18 mouse cellular contexts compared by ENCODE assay signal in genomic region chr13:8369868-8370387, GRCm38 (mm10).
DNase-seq lines count a peak whose midpoint lies in the region; ATAC-seq lines count a peak whose summit lies in the region.
"Had no signal": no experiment of that assay in that cellular context is flagged by ENCODE, and none has a peak within 500 bp of the region (broad histone marks: within the 10 kb centered on the region; RNA-seq: fewer than 3 reads in every experiment).

No protein-coding gene starts in this region.

- 0 out of 2 replicates have a peak, but pooled peaks cover 6% of the 10 kb centered on the region for H3K4me1 ChIP-seq in neural tube, embryonic 13.5 days (replicated peaks)
- peaks cover 4% of the 10 kb centered on the region; the same call in 1 of the 2 replicates for H3K4me1 ChIP-seq in neural tube, embryonic 14.5 days (ENCODE audit: control insufficient read depth, insufficient read depth, low read length)
- H3K4me1 ChIP-seq: embryonic facial prominence, embryonic 10.5 days; forebrain, embryonic 13.5 days; forebrain, embryonic 15.5 days had no signal

- no peaks in the 10 kb centered on the region for H3K27me3 ChIP-seq in neural tube, embryonic 13.5 days
- no peaks in the 10 kb centered on the region for H3K27me3 ChIP-seq in neural tube, embryonic 14.5 days (ENCODE audit: control insufficient read depth, insufficient read depth, low read length)
- H3K27me3 ChIP-seq: embryonic facial prominence, embryonic 12.5 days; forebrain, embryonic 13.5 days; forebrain, embryonic 15.5 days had no signal

- no peak overlapping the region for H3K27ac ChIP-seq in neural tube, embryonic 13.5 days (replicated peaks)
- H3K27ac ChIP-seq in neural tube, embryonic 14.5 days (ENCODE audit: low read depth, low read length): no peak overlapping the region
- H3K27ac ChIP-seq: embryonic facial prominence, embryonic 10.5 days; embryonic facial prominence, embryonic 12.5 days; forebrain, embryonic 13.5 days; forebrain, embryonic 15.5 days had no signal

- peak; percentile 19; the same call in 1 of the 2 replicates for ATAC-seq in neural tube, embryonic 13.5 days (ENCODE audit: low read depth)
- peak; percentile 31; the same call in 1 of the 2 replicates for ATAC-seq in neural tube, embryonic 14.5 days (ENCODE audit: low read depth)
- ATAC-seq: forebrain, embryonic 13.5 days; forebrain, embryonic 15.5 days; forebrain, postnatal 0 days had no signal

- H3K4me2 ChIP-seq in neural tube, embryonic 13.5 days: no peak overlapping the region
- no peak overlapping the region for H3K4me2 ChIP-seq in neural tube, embryonic 14.5 days (ENCODE audit: low read depth, low read length)
- H3K4me2 ChIP-seq: embryonic facial prominence, embryonic 12.5 days; forebrain, embryonic 13.5 days; forebrain, embryonic 15.5 days had no signal

- no peaks in the 10 kb centered on the region for H3K9me3 ChIP-seq in neural tube, embryonic 13.5 days
- no peaks in the 10 kb centered on the region for H3K9me3 ChIP-seq in neural tube, embryonic 14.5 days (ENCODE audit: control insufficient read depth, low read length)
- H3K9me3 ChIP-seq: embryonic facial prominence, embryonic 10.5 days; embryonic facial prominence, embryonic 12.5 days; forebrain, embryonic 13.5 days; forebrain, embryonic 15.5 days had no signal

- no peak overlapping the region for H3K9ac ChIP-seq in neural tube, embryonic 13.5 days
- no peak overlapping the region for H3K9ac ChIP-seq in neural tube, embryonic 14.5 days (replicated peaks; ENCODE audit: low read depth, low read length)
- H3K9ac ChIP-seq: embryonic facial prominence, embryonic 12.5 days; forebrain, embryonic 13.5 days; forebrain, embryonic 15.5 days; forebrain, postnatal 0 days had no signal

- H3K36me3 ChIP-seq in neural tube, embryonic 13.5 days: no peaks in the 10 kb centered on the region
- H3K36me3 ChIP-seq in neural tube, embryonic 14.5 days (ENCODE audit: control insufficient read depth, insufficient read depth, low read length): no peaks in the 10 kb centered on the region
- H3K36me3 ChIP-seq: embryonic facial prominence, embryonic 10.5 days; embryonic facial prominence, embryonic 12.5 days; forebrain, embryonic 15.5 days had no signal

- WGBS in neural tube, embryonic 13.5 days: 65% methylated on average over 7 of the region's 7 CpGs
- WGBS in neural tube, embryonic 14.5 days: 61% methylated on average over 7 of the region's 7 CpGs

- no peak overlapping the region for H3K4me3 ChIP-seq in neural tube, embryonic 13.5 days
- no peak overlapping the region for H3K4me3 ChIP-seq in neural tube, embryonic 14.5 days (ENCODE audit: low read depth, low read length)
- H3K4me3 ChIP-seq: embryonic facial prominence, embryonic 10.5 days; embryonic facial prominence, embryonic 12.5 days; forebrain, embryonic 13.5 days; forebrain, embryonic 15.5 days had no signal

- no peak for DNase-seq in neural tube, embryonic 10.5 days (ENCODE audit: extremely low spot score, low spot score)
- no peak for DNase-seq in retina, postnatal 1 day
- no peak for DNase-seq in right cerebral cortex, postnatal 10 days (ENCODE audit: low spot score in 2 of 2)
- DNase-seq: adrenal gland, adult 8-10 months; adrenal gland, postnatal 14 days; adrenal gland, postnatal 36 days; cerebellum, adult 11-12 months; cerebellum, adult 2 months; cerebellum, adult 9-10 months; cerebellum, postnatal 10 days; cerebellum, postnatal 25 days; forebrain, postnatal 0 days had no signal
